Mouse (Mus musculus) brain, embryonic 14.5 days (tissue): Measurements from ENCODE around the gene Npas3.

Source experiments
- CTCF ChIP-seq: fragments of 200-500 bp; IDR thresholded peaks from 2 replicates; pipeline ENCODE4 v1.5.1; 2012; ENCODE audit warnings: inconsistent platforms, mild to moderate bottlenecking, moderate library complexity, borderline replicate concordance; ENCODE audit not compliant: insufficient read depth, insufficient read length; ENCODE audit errors: extremely low read depth
- POLR2A ChIP-seq: fragments of 200-500 bp; IDR thresholded peaks from 2 replicates; pipeline ENCODE4 v1.6.1; 2012; ENCODE audit warnings: mild to moderate bottlenecking, inconsistent platforms, borderline replicate concordance; ENCODE audit not compliant: poor library complexity, insufficient read depth, insufficient read length, severe bottlenecking; ENCODE audit errors: extremely low read depth

DNA sequence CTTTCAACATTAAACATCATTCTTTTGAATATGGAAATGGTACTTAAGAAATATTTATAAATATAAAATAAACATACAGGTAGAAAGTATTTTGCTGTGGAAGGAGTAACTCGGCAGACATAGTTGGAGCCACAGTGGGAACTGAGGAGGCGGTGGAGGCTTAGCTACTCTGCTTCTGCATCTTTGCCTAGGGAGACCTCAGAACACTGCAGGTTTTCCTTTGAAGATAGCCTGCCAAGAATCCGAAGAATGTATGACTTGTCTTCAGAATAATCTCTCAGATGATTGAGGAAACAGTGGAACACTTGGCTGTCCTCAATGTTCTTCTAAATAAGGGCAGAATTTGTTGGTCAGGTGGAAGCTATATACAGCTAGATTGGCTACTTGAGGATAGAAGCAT is 69.3 kb downstream of the Npas3 start:
- TF ChIP-seq CTCF (no peak), POLR2A (no peak)
